Mouse (Mus musculus): ENCODE results near the gene Eif4e2.

DNA sequence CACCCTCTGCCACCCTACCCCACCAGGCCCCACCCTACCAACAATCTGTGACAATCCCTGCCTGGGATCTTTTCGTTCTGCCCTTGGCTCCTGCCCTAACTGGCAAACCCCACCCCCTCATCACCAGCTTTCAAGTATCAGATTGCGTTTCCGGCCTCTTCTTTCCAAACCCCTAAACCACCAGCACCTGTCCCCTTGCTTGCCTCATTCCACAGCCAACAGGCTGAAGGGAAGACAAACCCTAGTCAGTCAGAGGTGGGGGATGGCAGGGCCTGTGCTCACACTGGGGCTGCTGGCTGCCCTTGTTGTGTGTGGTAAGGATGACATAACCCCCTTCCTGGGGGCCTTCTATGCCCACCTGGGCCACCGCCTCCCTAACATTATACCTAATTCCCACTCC, 23.3 kb upstream of the Eif4e2 start, which contains the start of gene Chrnd:
- TF ChIP-seq CTCF (IDR thresholded peaks at IDR 0.05; ENCODE audit: extremely low read depth, insufficient read length, insufficient replicate concordance, low read depth, low read length) (no peak), POLR2A (IDR thresholded peaks at IDR 0.05; ENCODE audit: low read depth, low read length) (no peak)
